ENCODE assay signal across 31 mouse cellular contexts in the genomic region with DNA sequence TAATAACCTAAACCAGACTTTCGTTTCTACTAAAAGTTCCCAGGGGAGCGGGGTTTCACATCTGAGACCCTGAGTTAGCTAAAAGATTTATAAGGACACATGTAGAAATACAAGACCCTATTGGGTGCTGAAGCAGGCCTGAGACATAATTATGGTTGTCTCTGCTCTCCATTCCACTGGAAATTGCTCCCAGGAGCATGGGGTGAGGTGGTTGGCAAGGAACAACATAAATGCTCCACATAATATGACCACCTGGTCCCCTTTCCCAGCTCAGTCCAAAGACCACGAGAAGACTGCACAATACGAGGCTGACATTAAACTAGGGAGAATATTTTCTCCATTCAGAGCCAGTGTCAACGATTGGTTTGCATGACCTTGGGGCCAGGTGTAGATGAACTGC. TPM values are rescaled to one million over a fixed set of nuclear protein-coding genes. Genes with fewer than 3 reads are reported as not detected.
"Had no signal": no experiment of that assay in that cellular context is flagged by ENCODE, and none has a peak within 500 bp of the region (broad histone marks: within the 10 kb centered on the region; RNA-seq: fewer than 3 reads in every experiment).

No protein-coding gene starts in this region.

- H3K9ac ChIP-seq: limb, embryonic 13.5 days; limb, embryonic 15.5 days; liver, embryonic 12.5 days; liver, embryonic 13.5 days; liver, embryonic 14.5 days; liver, embryonic 15.5 days; liver, postnatal 0 days; lung, embryonic 14.5 days; lung, embryonic 15.5 days; midbrain, embryonic 12.5 days; midbrain, embryonic 13.5 days; midbrain, embryonic 15.5 days had no signal

- H3K9me3 ChIP-seq: limb, embryonic 13.5 days; limb, embryonic 15.5 days; liver, embryonic 12.5 days; liver, embryonic 13.5 days; liver, embryonic 15.5 days; lung, embryonic 15.5 days; megakaryocyte, embryonic 14.5 days; midbrain, embryonic 10.5 days; midbrain, embryonic 12.5 days; midbrain, embryonic 13.5 days; midbrain, embryonic 15.5 days had no signal

- H3K4me3 ChIP-seq: left cerebral cortex, adult 2 months; limb, embryonic 13.5 days; limb, embryonic 15.5 days; liver, embryonic 12.5 days; liver, embryonic 13.5 days; liver, embryonic 15.5 days; lung, embryonic 15.5 days; megakaryocyte, embryonic 14.5 days; midbrain, embryonic 10.5 days; midbrain, embryonic 12.5 days; midbrain, embryonic 13.5 days; midbrain, embryonic 15.5 days; myocyte had no signal

- H3K36me3 ChIP-seq: limb, embryonic 13.5 days; limb, embryonic 15.5 days; liver, embryonic 12.5 days; liver, embryonic 13.5 days; liver, embryonic 15.5 days; lung, embryonic 15.5 days; midbrain, embryonic 10.5 days; midbrain, embryonic 12.5 days; midbrain, embryonic 13.5 days; midbrain, embryonic 15.5 days had no signal

- H3K4me1 ChIP-seq: liver, embryonic 12.5 days; liver, embryonic 13.5 days; liver, embryonic 15.5 days; lung, embryonic 15.5 days; midbrain, embryonic 10.5 days; midbrain, embryonic 12.5 days; midbrain, embryonic 13.5 days; midbrain, embryonic 15.5 days had no signal

- DNase-seq: layer of hippocampus, postnatal 36 days; left cerebral cortex, postnatal 4 days; liver; liver, embryonic 13.5 days; liver, postnatal 0 days; lung, adult 18-20 months; lung, adult 2 months; lung, embryonic 14.5 days; lung, postnatal 10 days; lung, postnatal 14 days; lung, postnatal 36 days; lung, postnatal 4 days; midbrain, embryonic 14.5 days had no signal

- H3K4me2 ChIP-seq: limb, embryonic 13.5 days; limb, embryonic 15.5 days; liver, embryonic 11.5 days; liver, embryonic 12.5 days; liver, embryonic 13.5 days; liver, embryonic 15.5 days; lung, embryonic 14.5 days; lung, embryonic 15.5 days; midbrain, embryonic 11.5 days; midbrain, embryonic 12.5 days; midbrain, embryonic 13.5 days; midbrain, embryonic 15.5 days had no signal

- H3K27me3 ChIP-seq: limb, embryonic 15.5 days; liver, embryonic 12.5 days; liver, embryonic 13.5 days; liver, embryonic 15.5 days; lung, embryonic 15.5 days; midbrain, embryonic 12.5 days; midbrain, embryonic 13.5 days; midbrain, embryonic 15.5 days had no signal

- H3K27ac ChIP-seq: left cerebral cortex, adult 2 months; limb, embryonic 13.5 days; limb, embryonic 15.5 days; liver, embryonic 12.5 days; liver, embryonic 13.5 days; liver, embryonic 14.5 days; liver, embryonic 15.5 days; lung, embryonic 15.5 days; macrophage; midbrain, embryonic 10.5 days; midbrain, embryonic 12.5 days; midbrain, embryonic 13.5 days; midbrain, embryonic 15.5 days had no signal

- ATAC-seq: liver, embryonic 12.5 days; liver, postnatal 0 days; lung, postnatal 0 days; midbrain, embryonic 13.5 days; midbrain, embryonic 15.5 days; midbrain, embryonic 16.5 days had no signal

RNA-seq across cellular contexts. Expression of a gene that starts 18.2 kb away (rescaled TPM):
- polyA plus RNA-seq: macrophage had no signal
